In the genomic region with DNA sequence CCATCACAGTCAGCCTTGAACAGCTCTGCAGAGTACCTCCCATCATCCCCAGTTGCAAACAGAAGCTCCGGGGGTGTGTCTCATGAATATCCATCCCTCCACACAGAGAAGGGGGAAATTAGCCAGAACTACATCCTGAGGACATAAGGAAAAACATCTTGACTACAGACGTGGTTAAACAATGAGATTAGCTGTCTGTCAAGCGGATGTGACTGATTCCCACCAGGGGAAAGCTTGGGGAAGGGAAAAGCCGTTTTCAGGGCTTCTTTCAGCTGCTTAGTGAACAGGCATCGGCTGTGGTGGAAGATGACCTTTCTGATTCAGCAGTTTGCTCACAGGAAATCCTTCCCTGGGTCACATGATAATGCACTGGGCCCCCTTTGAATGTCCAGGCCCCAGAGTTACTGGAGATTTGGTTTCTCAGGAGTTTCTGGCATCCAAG, we compare ENCODE assay signal across 8 mouse cellular contexts. TPM values are rescaled to one million over a fixed set of nuclear protein-coding genes. Genes with fewer than 3 reads are reported as not detected.
DNase-seq lines count a peak whose midpoint lies in the region; ATAC-seq lines count a peak whose summit lies in the region.

No protein-coding gene starts in this region.

- H3K36me3 ChIP-seq in kidney, embryonic 15.5 days, result no peaks in the 10 kb centered on the region
- H3K36me3 ChIP-seq in embryonic facial prominence, embryonic 11.5 days (replicated peaks; ENCODE audit: control insufficient read depth, insufficient read depth, low read depth, low read length), result no peaks in the 10 kb centered on the region
- H3K36me3 ChIP-seq in kidney, embryonic 16.5 days (ENCODE audit: insufficient read depth, low read length), result no peaks in the 10 kb centered on the region
- H3K36me3 ChIP-seq in neural tube, embryonic 15.5 days, result no peaks in the 10 kb centered on the region

- no peaks in the 10 kb centered on the region for H3K9me3 ChIP-seq in kidney, embryonic 15.5 days (replicated peaks)
- H3K9me3 ChIP-seq in embryonic facial prominence, embryonic 11.5 days (replicated peaks; ENCODE audit: control insufficient read depth, low read length), result no peaks in the 10 kb centered on the region
- H3K9me3 ChIP-seq in kidney, embryonic 16.5 days (ENCODE audit: low read length), result no peaks in the 10 kb centered on the region
- H3K9me3 ChIP-seq in neural tube, embryonic 15.5 days (replicated peaks), result no peaks in the 10 kb centered on the region

- no peak overlapping the region for H3K4me3 ChIP-seq in kidney, embryonic 15.5 days (replicated peaks)
- no peak overlapping the region for H3K4me3 ChIP-seq in embryonic facial prominence, embryonic 11.5 days (ENCODE audit: low read depth, low read length)
- no peak overlapping the region for H3K4me3 ChIP-seq in kidney, embryonic 16.5 days (ENCODE audit: low read length)
- no peak overlapping the region for H3K4me3 ChIP-seq in neural tube, embryonic 15.5 days (replicated peaks)

- ATAC-seq in kidney, embryonic 15.5 days (replicated peaks; ENCODE audit: low FRiP score), result no peak; the same call in 1 of the 2 replicates
- no peak for ATAC-seq in embryonic facial prominence, embryonic 11.5 days (replicated peaks; ENCODE audit: insufficient number of reproducible peaks, low FRiP score, low TSS enrichment, low read depth)
- ATAC-seq in kidney, embryonic 16.5 days (ENCODE audit: low FRiP score, low TSS enrichment), result no peak
- no peak for ATAC-seq in neural tube, embryonic 15.5 days (ENCODE audit: low FRiP score)

- H3K27ac ChIP-seq in kidney, embryonic 15.5 days, result peak overlapping the region; percentile 68
- H3K27ac ChIP-seq in embryonic facial prominence, embryonic 11.5 days (replicated peaks; ENCODE audit: low read depth, low read length), result 0 out of 2 replicates have a peak overlapping the region, but pooled peaks have one; percentile 28
- H3K27ac ChIP-seq in kidney, embryonic 16.5 days (ENCODE audit: low read length), result peak overlapping the region; percentile 57
- H3K27ac ChIP-seq in neural tube, embryonic 15.5 days (replicated peaks), result peak overlapping the region; percentile 46

- peaks cover 51% of the 10 kb centered on the region for H3K4me1 ChIP-seq in kidney, embryonic 15.5 days
- H3K4me1 ChIP-seq in embryonic facial prominence, embryonic 11.5 days (ENCODE audit: control insufficient read depth, insufficient read depth, low read length), result peaks cover 6% of the 10 kb centered on the region; the same call in 1 of the 2 replicates
- peaks cover 26% of the 10 kb centered on the region for H3K4me1 ChIP-seq in kidney, embryonic 16.5 days (ENCODE audit: insufficient read depth, low read length)
- H3K4me1 ChIP-seq in neural tube, embryonic 15.5 days, result peaks cover 52% of the 10 kb centered on the region

- WGBS in kidney, embryonic 15.5 days, result 27% methylated on average over 5 of the region's 5 CpGs
- 13% methylated on average over 5 of the region's 5 CpGs for WGBS in embryonic facial prominence, embryonic 11.5 days
- WGBS in kidney, embryonic 16.5 days, result 24% methylated on average over 5 of the region's 5 CpGs
- WGBS in neural tube, embryonic 15.5 days, result 26% methylated on average over 5 of the region's 5 CpGs

- no peaks in the 10 kb centered on the region for H3K27me3 ChIP-seq in kidney, embryonic 15.5 days
- no peaks in the 10 kb centered on the region for H3K27me3 ChIP-seq in embryonic facial prominence, embryonic 11.5 days (ENCODE audit: control insufficient read depth, insufficient read depth, low read length)
- H3K27me3 ChIP-seq in kidney, embryonic 16.5 days (ENCODE audit: insufficient read depth, low read length), result no peaks in the 10 kb centered on the region
- no peaks in the 10 kb centered on the region for H3K27me3 ChIP-seq in neural tube, embryonic 15.5 days (replicated peaks)

- DNase-seq in kidney, postnatal 4 days, result no peak
- peak; percentile 42 for DNase-seq in embryonic facial prominence, embryonic 11.5 days (ENCODE audit: low spot score)
- DNase-seq in spleen, postnatal 10 days (ENCODE audit: low spot score in 2 of 2), result no peak
- no peak for DNase-seq in adrenal gland, postnatal 25 days
- no peak for DNase-seq in urinary bladder, postnatal 4 days (ENCODE audit: low spot score in 2 of 2)

- H3K9ac ChIP-seq in kidney, embryonic 15.5 days, result no peak overlapping the region
- no peak overlapping the region for H3K9ac ChIP-seq in embryonic facial prominence, embryonic 11.5 days (replicated peaks; ENCODE audit: low read length)
- no peak overlapping the region for H3K9ac ChIP-seq in kidney, embryonic 16.5 days (replicated peaks; ENCODE audit: low read length)
- no peak overlapping the region for H3K9ac ChIP-seq in neural tube, embryonic 15.5 days (replicated peaks)

- no peak overlapping the region for H3K4me2 ChIP-seq in kidney, embryonic 15.5 days
- H3K4me2 ChIP-seq in embryonic facial prominence, embryonic 11.5 days (ENCODE audit: low read depth, low read length), result no peak overlapping the region
- no peak overlapping the region for H3K4me2 ChIP-seq in kidney, embryonic 16.5 days (replicated peaks; ENCODE audit: low read depth, low read length)
- no peak overlapping the region for H3K4me2 ChIP-seq in neural tube, embryonic 15.5 days

RNA-seq across cellular contexts. Expression of a gene that starts 46.6 kb away (rescaled TPM):
- 6.0 and 6.6 TPM in 2 replicates for polyA plus RNA-seq in kidney, embryonic 15.5 days (2015; fragmentation: Nextera tagmentation; extraction: Ambion mirVana)
- polyA plus RNA-seq in embryonic facial prominence, embryonic 11.5 days (2014; fragmentation: Nextera tagmentation; extraction: Ambion mirVana), result 10.3 and 11.2 TPM in 2 replicates
- 6.8 and 8.4 TPM in 2 replicates for polyA plus RNA-seq in kidney, embryonic 16.5 days (2015; fragmentation: Nextera tagmentation; extraction: Ambion mirVana)
- 13.9 and 15.6 TPM in 2 replicates for polyA plus RNA-seq in neural tube, embryonic 15.5 days (2015; fragmentation: Nextera tagmentation; extraction: Ambion mirVana)
- 31.3 and 41.0 TPM in 2 replicates for total RNA-seq in adrenal gland, postnatal 25 days (2021)
